In genomic region chr1:136139990-136140640, GRCm38 (mm10) we compare ENCODE assay signal across 1 mouse cellular context.
TF ChIP-seq lines count a peak whose summit lies in the region.

No protein-coding gene starts in this region.

TF ChIP-seq in CH12.LX, 34 proteins besides CTCF, POLR2A, EP300 and RAD21 (continued from another document):
- peak; percentile 57; the same call in 1 of the 2 replicates for TF ChIP-seq MAFK (IDR thresholded peaks at IDR 0.05; ENCODE audit: insufficient replicate concordance, low read length)
- TF ChIP-seq SIN3A (IDR thresholded peaks at IDR 0.05; ENCODE audit: low read length): 0 out of 2 replicates have a peak, but pooled peaks have one; percentile 62
- 0 out of 2 replicates have a peak, but pooled peaks have one; percentile 9 for TF ChIP-seq CHD2 (IDR thresholded peaks at IDR 0.05; ENCODE audit: low read length)
- peak; percentile 89 for TF ChIP-seq TBP (conservative IDR thresholded peaks at IDR 0.05; ENCODE audit: low read depth, low read length)
- peak; percentile 70; the same call in 1 of the 2 replicates for TF ChIP-seq TCF12 (IDR thresholded peaks at IDR 0.05; ENCODE audit: low read depth, low read length)
- 0 out of 2 replicates have a peak, but pooled peaks have one; percentile 51 for TF ChIP-seq POLR2AphosphoS2 (IDR thresholded peaks at IDR 0.05; ENCODE audit: low read depth, low read length)
